Mouse (Mus musculus) C2C12 (cell line): ENCODE measurements around the gene Pum3. TPM values are rescaled to one million over a fixed set of nuclear protein-coding genes. Genes with fewer than 3 reads are reported as not detected.

ENCODE experiments used
- H3K27me3 ChIP-seq: one replicate; pipeline ENCODE4 v1.6.1; 2011; ENCODE audit not compliant: control insufficient read depth, insufficient read depth, insufficient read length
- H3K36me3 ChIP-seq: one replicate; pipeline ENCODE4 v1.6.1; 2011; ENCODE audit not compliant: control insufficient read depth, insufficient read depth
- H3K4me3 ChIP-seq: one replicate; pipeline ENCODE4 v1.5.1; 2011; ENCODE audit warnings: mild to moderate bottlenecking, control low read depth; ENCODE audit not compliant: poor library complexity, insufficient read depth, severe bottlenecking
- H3K79me2 ChIP-seq: one replicate; pipeline ENCODE4 v1.6.1; 2011; ENCODE audit not compliant: control insufficient read depth, insufficient read depth
- H3K79me3 ChIP-seq: one replicate; pipeline ENCODE4 v1.6.1; 2011; ENCODE audit warnings: low read depth, control low read depth
- H3ac ChIP-seq: one replicate; pipeline ENCODE3; 2011; ENCODE audit warnings: low read depth; ENCODE audit not compliant: control insufficient read depth, insufficient read length
- CEBPB ChIP-seq: IDR thresholded peaks from one replicate; pipeline ENCODE4 v1.6.1; 2011; ENCODE audit warnings: low read depth, mild to moderate bottlenecking, control low read depth, moderate library complexity
- CTCF ChIP-seq: IDR thresholded peaks from one replicate; pipeline ENCODE4 v1.5.1; 2011; ENCODE audit not compliant: control insufficient read depth, insufficient read depth, insufficient read length
- FOSL1 ChIP-seq: IDR thresholded peaks from one replicate; pipeline ENCODE4 v1.8.0; 2011; ENCODE audit warnings: mild to moderate bottlenecking, low read length; ENCODE audit not compliant: poor library complexity, insufficient read depth, severe bottlenecking
- MAX ChIP-seq: IDR thresholded peaks from one replicate; pipeline ENCODE4 v1.6.1; 2011; ENCODE audit warnings: mild to moderate bottlenecking, control low read depth
- MYOD1 ChIP-seq: IDR thresholded peaks from one replicate; pipeline ENCODE4 v1.6.1; 2011; ENCODE audit warnings: low read depth; ENCODE audit not compliant: control insufficient read depth, insufficient read length
- MYOG ChIP-seq: IDR thresholded peaks from one replicate; pipeline ENCODE4 v1.6.1; 2011; ENCODE audit not compliant: control insufficient read depth, insufficient read length; ENCODE audit errors: extremely low read depth
- USF1 ChIP-seq: IDR thresholded peaks from one replicate; pipeline ENCODE4 v1.6.1; 2011; ENCODE audit warnings: low read depth, mild to moderate bottlenecking, control low read depth, moderate library complexity
- polyA plus RNA-seq: library from polyadenylated mRNA; unstranded; fragments of >200 nt; fragmentation: generic; extraction: Trizol; gene quantifications from one replicate; pipeline ENCODE4 v1.2.1, GENCODE M21; 2012; ENCODE audit warnings: missing spikeins

The Pum3 gene
- polyA plus RNA-seq, 1 experiment: 55.0 TPM

- Histone ChIP-seq H3K36me3 (no peaks in the 10 kb centered on the region), H3K79me2 (no peaks in the 10 kb centered on the region), H3K4me3 (no peak overlapping the region), H3K27me3 (no peaks in the 10 kb centered on the region), H3K79me3 (no peaks in the 10 kb centered on the region), H3ac (no peak overlapping the region)
- TF ChIP-seq FOSL1 (no peak), MAX (no peak), MYOG (no peak), USF1 (no peak), CEBPB (no peak), MYOD1 (no peak), CTCF (no peak)
Measured at GRCm38 (mm10) chr19:27370784-27371183, 58.8 kb downstream of the Pum3 start.

- Histone ChIP-seq H3K36me3 (no peaks in the 10 kb centered on the region), H3K79me2 (no peaks in the 10 kb centered on the region), H3K79me3 (no peaks in the 10 kb centered on the region), H3ac (no peak overlapping the region), H3K4me3 (no peak overlapping the region), H3K27me3 (no peaks in the 10 kb centered on the region)
- no peak for TF ChIP-seq CTCF
- TF ChIP-seq FOSL1: no peak
- no peak for TF ChIP-seq USF1
- TF ChIP-seq MYOD1: no peak
- no peak for TF ChIP-seq CEBPB
- no peak for TF ChIP-seq MYOG
Measured at GRCm38 (mm10) chr19:27370174-27370573, 59.5 kb downstream of the Pum3 start.

GRCm38 (mm10) chr19:27369461-27370135, 60.0 kb downstream of the Pum3 start:
- no peaks in the 10 kb centered on the region for H3K27me3 ChIP-seq
- H3K36me3 ChIP-seq: no peaks in the 10 kb centered on the region
- H3ac ChIP-seq: no peak overlapping the region
- H3K79me3 ChIP-seq: no peaks in the 10 kb centered on the region
- no peaks in the 10 kb centered on the region for H3K79me2 ChIP-seq
- peak; percentile 21 for TF ChIP-seq CEBPB
- no peak for TF ChIP-seq MYOG
- H3K4me3 ChIP-seq: no peak overlapping the region

GRCm38 (mm10) chr19:27366113-27366746, 63.4 kb downstream of the Pum3 start:
- no peaks in the 10 kb centered on the region for H3K79me2 ChIP-seq
- no peak for TF ChIP-seq FOSL1
- TF ChIP-seq CTCF: no peak
- no peak for TF ChIP-seq MYOG
- TF ChIP-seq MAX: no peak
- TF ChIP-seq USF1: no peak
- TF ChIP-seq CEBPB: no peak
- no peak for TF ChIP-seq MYOD1
- H3K27me3 ChIP-seq: no peaks in the 10 kb centered on the region
- H3K4me3 ChIP-seq: no peak overlapping the region
- no peaks in the 10 kb centered on the region for H3K79me3 ChIP-seq
- no peaks in the 10 kb centered on the region for H3K36me3 ChIP-seq
- no peak overlapping the region for H3ac ChIP-seq

GRCm38 (mm10) chr19:27364521-27364931, 65.1 kb downstream of the Pum3 start:
- Histone ChIP-seq H3K79me3 (no peaks in the 10 kb centered on the region), H3K36me3 (no peaks in the 10 kb centered on the region), H3K27me3 (no peaks in the 10 kb centered on the region), H3K4me3 (peak overlapping the region; percentile 12), H3K79me2 (no peaks in the 10 kb centered on the region), H3ac (no peak overlapping the region)
- TF ChIP-seq MYOG (no peak), CEBPB (no peak), FOSL1 (peak; percentile 94), MAX (no peak)

GRCm38 (mm10) chr19:27363891-27364290, 65.7 kb downstream of the Pum3 start:
- H3K36me3 ChIP-seq: no peaks in the 10 kb centered on the region
- no peaks in the 10 kb centered on the region for H3K79me3 ChIP-seq
- TF ChIP-seq CEBPB (no peak), MAX (no peak), FOSL1 (no peak), MYOG (no peak), USF1 (no peak), CTCF (no peak), MYOD1 (no peak)
- no peak overlapping the region for H3K4me3 ChIP-seq
- H3K27me3 ChIP-seq: no peaks in the 10 kb centered on the region
- H3K79me2 ChIP-seq: no peaks in the 10 kb centered on the region
- no peak overlapping the region for H3ac ChIP-seq
